Mouse (Mus musculus) liver, embryonic 14.5 days (tissue): ENCODE measurements at regions not wholly inside any gene's neighbourhood (a gene's known extent, or its start where the extent isn't known, plus 50 kb on each side); places are given as distances from the start of the nearest gene placed in this dataset.

Experiments
- CTCF ChIP-seq: IDR thresholded peaks from 2 replicates; pipeline ENCODE4 v1.5.1; 2016; ENCODE audit warnings: antibody characterized with exemption, low read depth, control low read depth
- EP300 ChIP-seq: IDR thresholded peaks from 2 replicates; pipeline ENCODE4 v1.6.1; 2016; ENCODE audit warnings: antibody characterized with exemption, low read depth

DNA sequence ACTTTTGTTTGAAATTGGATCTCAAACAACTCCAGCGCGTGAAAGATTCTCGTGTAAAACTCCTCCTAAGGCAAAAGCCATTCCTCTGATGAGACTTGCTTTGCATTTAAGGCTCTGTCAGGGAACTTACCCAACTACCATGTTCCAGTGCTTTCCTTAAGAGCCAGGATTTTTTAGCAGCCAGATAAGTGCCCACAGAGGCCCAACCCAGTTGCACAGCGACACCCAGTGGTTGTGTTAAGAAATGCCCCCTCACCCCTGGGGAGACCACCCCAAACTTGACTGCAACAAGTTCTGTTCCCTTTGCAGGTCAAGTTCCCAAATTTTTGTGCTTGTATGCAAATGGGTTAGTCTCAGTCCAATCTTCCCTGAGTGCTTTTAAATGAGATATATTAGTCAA is 60.6 kb upstream of the Irx6 start:
- peak; percentile 65 for TF ChIP-seq CTCF
- no peak for TF ChIP-seq EP300
